Mouse (Mus musculus) liver, adult 10 weeks (tissue): ENCODE results near the gene Elane. TPM values are rescaled to one million over a fixed set of nuclear protein-coding genes. Genes with fewer than 3 reads are reported as not detected.

Source experiments
- polyA plus RNA-seq: library from polyadenylated mRNA; stranded (reverse); fragments of 350-450 nt; fragmentation: Illumina TruSeq; extraction: RNeasy Lipid Tissue Mini Kit (QIAGEN cat#74804); gene quantifications from one replicate; pipeline ENCODE4 v1.2.3, GENCODE M21; 2014; ENCODE audit warnings: low read depth, low replicate concordance

The Elane gene
- not detected for polyA plus RNA-seq

DNA sequence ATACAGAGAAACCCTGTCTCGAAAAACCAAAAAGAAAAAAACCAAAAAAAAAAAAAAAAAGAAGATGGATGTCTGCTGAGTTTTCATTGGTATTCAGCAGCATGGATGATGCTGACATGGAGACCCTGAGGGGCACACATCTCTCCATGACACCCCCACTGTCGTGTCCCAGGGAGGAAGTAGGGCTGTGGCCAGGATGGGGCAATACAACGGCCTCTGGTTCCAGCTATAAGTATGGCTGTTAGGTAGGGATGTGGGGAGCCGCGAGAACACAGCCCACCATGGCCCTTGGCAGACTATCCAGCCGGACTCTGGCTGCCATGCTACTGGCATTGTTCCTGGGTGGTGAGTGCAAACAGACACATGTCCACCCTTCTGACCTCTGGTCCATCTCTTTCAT is at the start of gene Elane:
TSS of gene Elane (plus strand) at position 194 of the 400 bp plus-strand sequence.

DNA sequence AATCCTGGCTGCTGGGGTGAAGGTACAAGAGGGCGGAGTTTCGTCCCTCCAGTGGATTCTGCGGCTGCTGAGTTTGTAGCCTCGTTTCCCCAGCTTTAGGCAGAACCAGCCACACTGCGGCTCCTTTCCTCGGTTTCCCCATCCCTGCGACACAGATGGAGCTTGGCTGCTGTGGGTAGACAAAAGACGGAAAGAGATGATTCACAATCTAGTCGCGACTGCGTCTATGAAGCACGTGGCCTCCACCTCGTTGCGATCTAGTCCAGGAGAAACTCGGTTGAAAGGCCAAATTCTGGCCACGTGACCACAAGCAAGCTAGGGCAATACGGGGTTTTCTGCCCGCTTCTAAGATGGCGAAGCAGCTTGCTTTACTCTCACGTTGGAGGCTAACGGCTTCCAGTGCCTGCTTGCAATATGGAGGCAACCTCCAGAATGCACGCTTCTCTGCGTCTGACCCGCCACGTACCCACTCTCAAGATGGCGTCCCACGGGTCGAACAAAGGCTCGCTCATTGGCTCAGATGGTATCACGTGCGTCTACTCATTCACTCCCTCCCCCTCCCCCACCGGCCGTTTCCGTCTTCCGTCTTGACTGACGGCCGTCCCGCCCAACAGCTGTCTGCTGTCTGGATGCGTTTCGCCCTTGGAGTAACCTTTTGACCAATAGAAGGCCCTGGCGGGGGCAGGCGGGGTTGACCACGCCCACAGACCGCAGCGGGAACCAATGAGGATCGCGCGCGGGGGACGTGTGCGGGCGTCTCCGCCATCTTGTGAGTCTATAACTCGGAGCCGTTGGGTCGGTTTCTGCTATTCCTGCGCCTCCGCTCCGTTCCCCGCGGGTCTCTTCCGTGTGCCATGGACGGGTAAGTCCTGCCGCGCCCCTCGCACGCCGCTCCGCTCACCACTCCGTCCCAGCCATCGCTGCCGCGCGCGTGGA is 31.9 kb upstream of the Elane start, which contains the start of gene Ptbp1:
TSS of gene Ptbp1 (plus strand) at position 568 of the 936 bp plus-strand sequence.

DNA sequence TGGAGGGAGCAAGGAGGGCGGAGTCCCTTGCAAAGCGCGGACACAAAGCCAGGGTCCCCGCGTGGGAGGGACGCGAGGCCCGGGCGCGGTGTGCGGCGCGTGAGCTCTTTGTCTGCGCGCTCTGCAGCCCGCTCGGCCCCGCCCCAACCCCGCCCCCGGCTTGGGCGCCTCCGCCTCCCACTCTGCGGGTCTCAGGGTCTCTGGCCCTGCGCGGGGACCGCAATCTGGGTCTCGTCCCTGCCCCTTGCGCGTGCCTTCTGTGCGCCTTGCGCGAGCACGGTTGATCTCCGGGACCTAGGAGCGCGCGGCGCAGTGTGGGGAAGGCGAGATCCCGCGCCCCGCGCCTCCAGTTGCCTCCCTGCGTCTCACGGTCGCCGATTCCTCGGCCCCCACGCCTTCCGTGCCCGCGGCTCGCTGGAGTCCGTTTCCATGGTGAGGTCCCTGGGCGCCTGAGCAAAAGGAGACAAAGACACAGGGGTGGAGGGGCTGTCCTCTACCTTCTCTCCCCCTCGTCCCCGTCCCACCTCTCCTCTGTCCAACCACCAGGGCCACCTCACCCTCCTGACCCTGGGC is 11.7 kb upstream of the Elane start, which contains the start of the genes Prtn3 and Plppr3:
TSS of gene Prtn3 (plus strand) at position 187 of the 573 bp plus-strand sequence.
TSS of gene Plppr3 (minus strand) at position 345 of the 573 bp plus-strand sequence.

DNA sequence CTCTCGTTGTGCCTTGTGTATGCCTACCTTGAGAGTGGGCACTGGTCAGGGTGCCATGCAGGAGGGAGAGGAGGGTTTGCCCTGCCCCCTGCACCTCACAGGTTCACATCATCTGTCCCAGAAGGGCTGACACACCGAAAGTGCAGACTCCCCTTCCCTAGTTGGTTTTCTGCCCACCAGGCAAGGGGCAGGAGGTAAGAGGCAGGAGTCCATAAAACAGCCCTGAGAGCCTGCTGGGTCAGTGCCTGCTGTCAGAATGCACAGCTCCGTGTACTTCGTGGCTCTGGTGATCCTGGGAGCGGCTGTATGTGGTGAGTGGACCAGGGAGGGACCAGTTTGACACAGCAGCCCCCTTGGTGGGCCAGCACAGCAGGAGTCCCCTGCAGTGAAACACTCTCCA is 4.6 kb downstream of the Elane start, which contains the start of gene Cfd:
TSS of gene Cfd (plus strand) at position 184 of the 400 bp plus-strand sequence.

DNA sequence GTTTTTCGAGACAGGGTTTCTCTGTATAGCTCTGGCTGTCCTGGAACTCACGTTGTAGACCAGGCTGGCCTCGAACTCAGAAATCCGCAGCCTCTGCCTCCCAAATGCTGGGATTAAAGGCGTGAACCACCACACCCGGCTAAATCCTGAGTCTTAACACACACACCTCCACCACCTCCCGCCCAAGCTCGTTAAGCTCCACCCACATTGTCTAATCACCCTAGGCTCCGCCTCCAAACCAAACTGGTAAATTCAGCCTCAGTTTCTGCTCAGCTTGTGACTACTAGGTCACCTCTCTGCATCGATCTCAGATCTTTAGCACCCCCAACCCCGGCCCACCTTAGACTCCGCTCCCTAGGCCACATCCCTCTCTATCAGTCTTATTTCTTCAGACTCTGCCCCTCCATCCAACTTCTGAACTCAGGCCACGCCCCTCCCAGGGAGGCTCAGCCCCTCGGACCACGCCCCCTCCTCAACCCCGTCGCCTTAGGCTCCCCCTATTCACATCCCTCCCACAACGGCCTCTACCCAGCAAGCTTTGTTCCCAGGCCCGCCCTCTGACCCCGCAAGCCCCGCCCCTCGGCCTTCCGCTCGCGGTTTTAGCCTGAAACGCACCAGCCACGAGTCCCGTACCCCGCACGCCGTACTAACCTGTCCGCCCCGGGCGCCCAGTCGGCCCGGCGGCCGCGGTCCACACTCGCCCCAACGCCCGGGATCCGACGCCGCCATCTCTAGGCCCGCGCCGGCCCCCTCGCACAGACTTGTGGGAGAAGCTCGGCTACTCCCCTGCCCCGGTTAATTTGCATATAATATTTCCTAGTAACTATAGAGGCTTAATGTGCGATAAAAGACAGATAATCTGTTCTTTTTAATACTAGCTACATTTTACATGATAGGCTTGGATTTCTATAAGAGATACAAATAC is 22.4 kb downstream of the Elane start, which contains the start of gene Med16:
TSS of gene Med16 (minus strand) at position 757 of the 925 bp plus-strand sequence.

DNA sequence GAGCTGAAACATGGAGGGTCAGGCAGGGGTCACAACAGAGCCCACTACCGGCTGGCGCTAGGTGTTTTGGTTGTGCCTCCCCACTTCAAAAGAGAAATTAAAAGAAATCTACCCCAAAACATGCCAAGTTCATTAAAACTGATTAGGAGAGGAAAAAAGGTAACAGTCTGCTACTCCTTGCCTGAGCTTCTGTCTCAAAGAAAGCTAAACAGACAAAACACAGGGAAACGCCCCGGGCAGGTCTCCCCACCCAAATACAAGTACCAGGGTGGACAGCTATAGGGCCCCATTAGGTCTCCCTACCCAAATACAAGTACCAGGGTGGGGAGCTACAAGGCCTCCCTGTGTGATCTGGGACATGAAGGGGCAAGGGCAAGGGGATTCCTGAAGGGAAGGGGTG is 24.5 kb downstream of the Elane start, which contains the start of gene Gm26602:
TSS of gene Gm26602 (plus strand) at position 301 of the 400 bp plus-strand sequence.

DNA sequence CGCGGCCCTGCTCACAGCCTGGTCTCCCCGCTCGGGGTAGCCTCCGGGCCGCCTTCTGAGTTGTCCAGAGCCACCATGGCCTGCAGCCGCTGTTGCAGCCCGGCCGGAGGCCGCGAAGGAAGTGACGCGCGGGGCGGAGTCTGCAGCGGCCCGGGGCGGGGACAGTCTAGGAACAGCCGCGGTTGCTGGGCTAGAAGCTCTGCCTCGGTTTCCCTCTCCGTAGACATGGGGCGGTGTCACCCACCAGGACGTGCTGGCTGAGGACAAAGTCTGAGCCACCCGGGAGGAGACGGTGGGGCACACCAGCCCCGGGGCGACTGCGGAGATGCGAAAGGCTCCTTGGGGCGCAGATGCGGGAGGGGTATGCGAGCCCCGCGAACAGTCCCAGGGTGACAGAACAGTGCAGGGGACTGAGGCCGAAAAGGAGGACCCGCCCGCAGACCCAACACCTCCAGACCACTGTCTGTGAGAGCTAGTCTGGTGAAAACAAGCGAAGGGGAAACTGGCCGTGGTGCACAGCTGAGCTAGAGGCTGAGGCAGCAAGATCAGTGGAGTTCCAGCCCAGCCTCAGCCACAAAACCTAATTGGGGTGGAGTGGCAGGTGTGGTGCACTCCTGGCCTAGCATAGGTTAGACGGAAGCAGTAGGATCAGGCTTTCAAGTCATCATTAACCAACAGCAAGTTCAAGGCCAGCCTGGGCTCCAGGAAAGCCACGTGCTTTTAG is 30.9 kb downstream of the Elane start, which contains the start of gene Kiss1r:
TSS of gene Kiss1r (plus strand) at position 164 of the 724 bp plus-strand sequence.

DNA sequence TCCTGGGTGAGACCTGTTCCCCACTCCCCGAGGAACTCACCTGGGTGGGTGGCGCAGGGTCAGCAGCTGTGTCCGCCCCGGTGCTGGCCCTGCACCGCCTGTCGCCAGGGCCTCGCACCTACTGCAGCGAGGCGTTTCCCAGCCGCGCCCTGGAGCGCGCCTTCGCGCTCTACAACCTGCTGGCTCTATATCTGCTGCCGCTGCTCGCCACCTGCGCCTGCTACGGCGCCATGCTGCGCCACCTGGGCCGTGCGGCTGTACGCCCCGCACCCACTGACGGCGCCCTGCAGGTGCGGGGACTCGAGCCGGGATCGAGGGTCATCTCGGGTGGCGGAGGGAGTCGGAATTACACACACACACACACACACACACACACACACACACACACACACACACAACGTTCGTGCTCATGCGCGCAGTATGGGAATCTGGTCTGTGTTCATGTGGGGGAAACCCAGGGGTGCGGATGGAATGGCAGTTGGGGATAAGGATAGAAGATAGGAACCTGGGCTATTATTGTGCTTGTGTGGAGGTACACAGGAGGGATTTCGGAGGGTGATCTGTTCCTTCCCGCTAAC is 35.0 kb downstream of the Elane start, which contains the start of gene R3hdm4:
TSS of gene R3hdm4 (minus strand) at position 251 of the 578 bp plus-strand sequence.

DNA sequence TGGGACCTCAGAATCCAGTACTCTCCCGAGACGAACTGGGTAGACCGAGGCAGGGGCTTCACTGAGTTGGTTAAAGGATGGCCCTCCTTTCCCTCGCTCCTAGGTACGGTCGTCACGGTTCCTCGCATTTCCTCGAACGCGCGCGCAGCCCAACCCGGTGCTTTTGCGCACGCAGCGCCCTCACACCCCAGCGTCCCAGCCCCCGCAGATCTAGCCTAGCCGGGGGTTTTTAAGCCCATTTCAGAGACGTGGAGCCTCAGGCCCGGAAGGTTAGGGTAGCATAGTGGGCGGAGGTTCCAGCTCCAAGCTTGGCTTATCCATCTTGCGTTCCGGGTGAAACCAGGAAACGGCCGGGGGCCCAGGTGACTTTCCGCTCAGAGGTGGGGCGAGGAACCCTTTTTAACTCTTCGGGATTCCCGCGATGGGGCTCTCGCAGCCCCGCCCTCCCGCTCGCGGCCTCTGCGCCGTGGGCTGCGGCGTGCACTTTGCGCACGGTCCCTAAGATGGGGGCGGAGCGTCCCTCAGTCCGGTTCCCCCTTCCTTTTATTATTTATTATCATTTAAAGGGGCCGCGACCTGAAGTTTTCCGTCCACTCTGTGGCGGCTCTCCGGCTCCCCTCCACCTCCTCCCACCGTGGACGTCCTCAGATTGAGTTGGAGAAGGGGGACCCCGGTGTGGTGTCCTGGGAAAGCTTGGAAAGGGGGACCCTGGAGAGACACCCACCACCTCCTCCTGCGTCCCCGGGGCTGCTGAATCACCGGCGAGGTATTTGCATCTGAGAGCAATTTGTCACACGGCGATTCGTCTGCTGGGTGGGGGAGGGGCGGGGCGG is 40.7 kb downstream of the Elane start, which contains the start of gene Arid3a:
TSS of gene Arid3a (plus strand) at position 553 of the 833 bp plus-strand sequence.

Other genes starting within 250 kb of the Elane start
- gene Shc2, start 248.3 kb upstream of the Elane start, polyA plus RNA-seq, result not detected
- not detected for gene Odf3l2, start 240.5 kb upstream of the Elane start, polyA plus RNA-seq
- not detected for gene Madcam1, start 221.7 kb upstream of the Elane start, polyA plus RNA-seq
- gene Tpgs1, start 216.9 kb upstream of the Elane start, polyA plus RNA-seq, result not detected
- gene Cdc34, start 204.1 kb upstream of the Elane start, polyA plus RNA-seq, result 7.5 TPM
- gene Gzmm, start 197.2 kb upstream of the Elane start, polyA plus RNA-seq, result not detected
- gene Bsg, start 181.8 kb upstream of the Elane start, polyA plus RNA-seq, result 261 TPM
- gene Hcn2, start 169.6 kb upstream of the Elane start, polyA plus RNA-seq, result not detected
- gene Polrmt, start 139.7 kb upstream of the Elane start, polyA plus RNA-seq, result 4.2 TPM
- not detected for gene Fgf22, start 131.2 kb upstream of the Elane start, polyA plus RNA-seq
- 0.93 TPM for gene Rnf126, start 119.3 kb upstream of the Elane start, polyA plus RNA-seq
- gene Fstl3, start 109.0 kb upstream of the Elane start, polyA plus RNA-seq, result not detected
- gene Prss57, start 95.3 kb upstream of the Elane start, polyA plus RNA-seq, result not detected
- not detected for gene Palm, start 92.7 kb upstream of the Elane start, polyA plus RNA-seq
- not detected for gene Misp, start 65.3 kb upstream of the Elane start, polyA plus RNA-seq
- gene Ptbp1, start 31.8 kb upstream of the Elane start, polyA plus RNA-seq, result 29.0 TPM
- not detected for gene Prtn3, start 11.8 kb upstream of the Elane start, polyA plus RNA-seq
- gene Plppr3, start 11.6 kb upstream of the Elane start, polyA plus RNA-seq, result not detected
- gene Cfd, start 4.6 kb downstream of the Elane start, polyA plus RNA-seq, result not detected
- not detected for gene Med16, start 22.7 kb downstream of the Elane start, polyA plus RNA-seq
- gene Gm26602, start 24.6 kb downstream of the Elane start, polyA plus RNA-seq, result not detected
- not detected for gene Kiss1r, start 30.7 kb downstream of the Elane start, polyA plus RNA-seq
- 5.4 TPM for gene R3hdm4, start 35.0 kb downstream of the Elane start, polyA plus RNA-seq
- gene Arid3a, start 40.8 kb downstream of the Elane start, polyA plus RNA-seq, result 0.19 TPM
- 1.8 TPM for gene Wdr18, start 73.9 kb downstream of the Elane start, polyA plus RNA-seq
- not detected for gene Grin3b, start 84.5 kb downstream of the Elane start, polyA plus RNA-seq
- gene Tmem259, start 98.1 kb downstream of the Elane start, polyA plus RNA-seq, result 1.4 TPM
- gene Cnn2, start 102.3 kb downstream of the Elane start, polyA plus RNA-seq, result 0.66 TPM
- 0.08 TPM for gene Abca7, start 110.2 kb downstream of the Elane start, polyA plus RNA-seq
- 0.13 TPM for gene Arhgap45, start 130.4 kb downstream of the Elane start, polyA plus RNA-seq
- 0.85 TPM for gene Polr2e, start 153.5 kb downstream of the Elane start, polyA plus RNA-seq
- 73.4 TPM for gene Gpx4, start 160.9 kb downstream of the Elane start, polyA plus RNA-seq
- gene Sbno2, start 219.3 kb downstream of the Elane start, polyA plus RNA-seq, result 0.64 TPM
- gene Stk11, start 229.6 kb downstream of the Elane start, polyA plus RNA-seq, result 9.5 TPM